Mouse (Mus musculus): Measurements from ENCODE around the gene Rps11.

DNA sequence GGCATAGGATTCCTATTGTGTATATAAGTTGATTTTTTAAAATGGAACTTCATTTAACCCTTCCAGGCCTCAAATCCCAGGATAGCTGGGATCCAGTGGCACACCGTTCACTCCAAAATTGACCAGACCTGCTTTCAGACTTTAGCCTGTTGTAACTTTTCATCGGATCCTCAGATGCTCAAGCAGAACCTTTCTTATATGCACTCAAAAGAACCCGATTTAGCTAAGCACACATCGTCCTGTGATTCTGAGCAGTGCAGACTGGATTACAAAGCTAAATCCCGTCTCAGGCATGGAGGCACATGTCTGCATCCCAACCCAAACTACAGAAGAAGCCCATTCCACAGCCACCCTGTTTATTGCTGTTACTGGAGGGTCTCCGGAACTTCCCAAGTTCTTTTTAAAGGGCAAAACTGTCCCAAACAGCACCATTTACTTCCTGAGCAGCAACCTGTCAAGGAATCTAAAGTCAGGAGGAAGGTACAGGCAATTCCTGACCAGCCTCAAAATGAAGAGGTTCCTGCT, 3.5 kb upstream of the Rps11 start:
- TF ChIP-seq CTCF (IDR thresholded peaks at IDR 0.05; ENCODE audit: borderline replicate concordance, insufficient read depth, low read length) (no peak), POLR2A (IDR thresholded peaks at IDR 0.05; ENCODE audit: low read depth, low read length) (peak; percentile 42; the same call in 1 of the 2 replicates)
